Mouse (Mus musculus) cortical plate, adult 2 months (tissue): ENCODE measurements around the gene Vmn2r84.

Experiments used
- CTCF ChIP-seq: fragments of 200-500 bp; IDR thresholded peaks from 2 replicates; pipeline ENCODE4 v1.5.1; 2011; ENCODE audit warnings: mild to moderate bottlenecking, control low read depth, low read length; ENCODE audit not compliant: insufficient read depth; ENCODE audit errors: extremely low read depth
- POLR2A ChIP-seq: fragments of 200-500 bp; IDR thresholded peaks from 2 replicates; pipeline ENCODE4 v1.6.1; 2011; ENCODE audit warnings: mild to moderate bottlenecking, low read length, control low read depth; ENCODE audit not compliant: insufficient read depth; ENCODE audit errors: extremely low read depth

- TF ChIP-seq CTCF, result no peak
- no peak for TF ChIP-seq POLR2A
Observed at GRCm38 (mm10) chr10:130330711-130331110, 63.4 kb downstream of the Vmn2r84 start.
